Mouse (Mus musculus) effector memory CD4-positive, alpha-beta T cell, adult 7 months (primary cell): Measurements from ENCODE around the gene 2300009A05Rik. TPM values are rescaled to one million over a fixed set of nuclear protein-coding genes. Genes with fewer than 3 reads are reported as not detected.

Source experiments
- polyA plus RNA-seq: library from polyadenylated mRNA; unstranded; fragments of 100-300 nt; shearing (Covaris generic); gene quantifications from one replicate; pipeline ENCODE4 v1.2.1, GENCODE M21; 2017

2300009A05Rik gene
- 40.6 TPM for polyA plus RNA-seq

DNA sequence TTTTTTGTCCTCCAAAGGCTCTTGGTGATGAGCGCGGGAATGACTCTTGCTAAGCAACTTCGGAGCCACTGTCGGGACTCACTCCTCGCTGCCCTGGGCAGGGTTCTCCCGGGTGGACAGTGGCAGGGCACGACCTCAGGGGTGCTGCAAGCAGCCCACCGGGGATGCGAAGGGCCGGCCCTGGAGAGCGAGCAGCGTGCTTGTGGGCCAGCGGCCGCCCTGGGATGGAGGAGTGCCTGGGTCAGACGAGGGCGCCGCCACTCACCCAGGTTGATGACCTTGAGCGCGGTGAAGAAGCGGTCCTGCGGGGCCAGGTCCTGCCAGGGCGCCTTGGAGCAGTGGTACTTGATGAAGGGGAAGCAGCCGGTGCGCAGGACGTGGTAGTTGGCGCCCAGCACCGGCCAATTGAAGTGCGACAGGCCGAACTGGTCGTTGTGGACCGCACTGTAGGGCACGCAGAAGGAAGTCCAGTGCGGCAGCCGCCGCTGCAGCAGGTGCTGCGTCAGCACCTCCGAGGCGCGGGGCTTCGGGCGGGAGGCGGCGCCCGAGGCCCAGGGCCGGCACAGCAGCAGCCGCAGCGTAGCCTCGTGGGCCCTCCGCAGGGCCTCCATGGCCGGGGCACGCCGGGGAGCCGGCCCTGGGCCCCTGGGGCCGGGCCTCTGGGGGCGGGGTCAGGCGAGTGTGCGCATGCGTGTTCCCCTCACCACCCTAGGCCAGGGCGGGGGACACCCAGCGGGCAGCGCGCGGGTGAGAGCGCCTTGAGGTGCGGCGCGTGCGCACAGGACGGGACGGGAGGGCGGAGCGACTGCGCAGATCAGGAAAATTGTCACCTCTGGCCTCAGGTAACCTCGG lies at the start of gene 2300009A05Rik:
TSS of gene 2300009A05Rik (minus strand) at position 636 of the 852 bp plus-strand sequence.

DNA sequence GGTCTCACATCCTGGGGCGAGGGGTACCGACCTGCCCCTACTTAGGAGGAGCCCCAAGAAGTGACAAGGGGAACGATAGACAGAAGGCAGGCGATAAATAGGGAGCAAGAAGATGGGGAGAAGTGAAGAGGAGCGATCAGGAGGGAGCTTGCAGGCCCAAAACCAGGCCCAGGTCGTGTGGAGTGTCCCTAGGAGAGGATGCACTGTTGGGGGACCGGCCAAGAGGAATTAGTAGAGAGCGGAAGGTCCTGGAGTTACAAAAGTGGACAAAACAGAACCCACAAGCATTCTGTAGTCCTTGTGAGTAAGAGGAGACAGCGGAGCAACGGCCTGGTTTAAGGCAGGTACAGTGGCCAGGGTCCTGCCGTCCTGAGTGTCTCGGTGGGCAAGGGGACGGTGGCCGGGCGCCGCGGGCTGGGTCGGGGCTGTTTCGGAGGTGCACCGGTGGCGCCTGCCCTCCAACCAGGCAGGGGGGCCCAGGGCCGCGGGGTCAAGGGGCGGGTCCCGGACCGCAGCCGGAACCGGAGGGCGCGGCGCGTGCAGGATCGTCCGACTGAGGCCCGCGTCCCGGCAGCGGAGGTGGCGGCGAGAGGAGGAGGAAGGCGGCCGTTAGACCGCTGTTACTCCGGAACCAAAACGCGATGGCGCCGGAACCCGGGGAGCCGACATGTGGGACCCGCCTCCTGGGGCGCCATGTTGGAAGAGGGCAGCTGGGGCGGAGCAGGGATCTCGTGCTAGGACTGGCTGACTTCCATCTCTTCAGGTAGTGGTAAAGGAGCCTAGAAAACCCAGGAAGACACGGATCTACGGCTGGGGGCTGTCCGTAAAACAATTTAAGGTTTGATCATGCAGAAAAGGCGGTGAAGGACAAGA lies 21.5 kb downstream of the 2300009A05Rik start, which contains the start of gene Map2k5:
TSS of gene Map2k5 (minus strand) at position 633 of the 873 bp plus-strand sequence.

Other genes starting within 250 kb of the 2300009A05Rik start
- 28.1 TPM for gene Map2k5, start 21.3 kb downstream of the 2300009A05Rik start, polyA plus RNA-seq
- gene Iqch, start 203.2 kb upstream of the 2300009A05Rik start, polyA plus RNA-seq, result not detected
- gene Aagab, start 203.4 kb upstream of the 2300009A05Rik start, polyA plus RNA-seq, result 40.8 TPM